Mouse (Mus musculus) testis, postnatal 10 days (tissue): ENCODE data around the gene Hist1h3e.
"Not testable (repeated sequence)": the region's sequence is repeated elsewhere in the genome, so short reads cannot be mapped to it uniquely, and the experiment has no call there.

Source experiments
- DNase-seq: peaks from one replicate; pipeline ENCODE4 v3.0.0; 2021; ENCODE audit warnings: low spot score

The Hist1h3e gene

GRCm38 (mm10) chr13:23561531-23561882 is 662 bp downstream of the Hist1h3e start:
- not testable (repeated sequence) for DNase-seq

GRCm38 (mm10) chr13:23560699-23561098 is 1.5 kb downstream of the Hist1h3e start:
- DNase-seq = not testable (repeated sequence)

GRCm38 (mm10) chr13:23556906-23557305 is 5.3 kb downstream of the Hist1h3e start:
- no peak for DNase-seq

GRCm38 (mm10) chr13:23555839-23556416 is 6.2 kb downstream of the Hist1h3e start:
- peak; percentile 54 for DNase-seq

GRCm38 (mm10) chr13:23554925-23555838 is 7.0 kb downstream of the Hist1h3e start:
- DNase-seq = peak; percentile 76

GRCm38 (mm10) chr13:23554393-23554792 is 7.8 kb downstream of the Hist1h3e start:
- no peak for DNase-seq

GRCm38 (mm10) chr13:23552962-23553361 is 9.2 kb downstream of the Hist1h3e start, which contains the start of gene Hist1h1d:
Hist1h1d (plus strand) TSS chr13:23553262.
- no peak for DNase-seq

GRCm38 (mm10) chr13:23551931-23552914 is 9.9 kb downstream of the Hist1h3e start:
- DNase-seq = no peak

- peak; percentile 81 for DNase-seq
Observed at GRCm38 (mm10) chr13:23551146-23551834, 10.9 kb downstream of the Hist1h3e start, which contains the start of gene Hist1h4f. Hist1h4f (minus strand) TSS chr13:23551648.

GRCm38 (mm10) chr13:23550761-23551145 is 11.4 kb downstream of the Hist1h3e start:
- no peak for DNase-seq

- DNase-seq = no peak
Observed at GRCm38 (mm10) chr13:23546694-23547093, 15.5 kb downstream of the Hist1h3e start.

- not testable (repeated sequence) for DNase-seq
Observed at GRCm38 (mm10) chr13:23544787-23545120, 17.4 kb downstream of the Hist1h3e start.

GRCm38 (mm10) chr13:23543965-23544786 is 18.0 kb downstream of the Hist1h3e start, which contains the start of gene Hist1h3f:
Hist1h3f (plus strand) TSS chr13:23544052.
- peak; percentile 63 for DNase-seq

GRCm38 (mm10) chr13:23542999-23543607 is 19.1 kb downstream of the Hist1h3e start, which contains the start of gene Hist1h2bh:
Hist1h2bh (minus strand) TSS chr13:23543392.
- peak; percentile 49 for DNase-seq

- not testable (repeated sequence) for DNase-seq
Observed at GRCm38 (mm10) chr13:23542225-23542980, 19.8 kb downstream of the Hist1h3e start.

GRCm38 (mm10) chr13:23541497-23541896 is 20.7 kb downstream of the Hist1h3e start:
- DNase-seq = no peak

GRCm38 (mm10) chr13:23539821-23540220 is 22.3 kb downstream of the Hist1h3e start:
- DNase-seq = not testable (repeated sequence)

GRCm38 (mm10) chr13:23538249-23538648 is 23.9 kb downstream of the Hist1h3e start:
- no peak for DNase-seq
